Mouse (Mus musculus): ENCODE data around the gene Hoxc5. TPM values are rescaled to one million over a fixed set of nuclear protein-coding genes. Genes with fewer than 3 reads are reported as not detected.

Hoxc5 gene
- total and polyA plus RNA-seq, 2 experiments from 2014 or later: 0.15 TPM; not detected in 1

DNA sequence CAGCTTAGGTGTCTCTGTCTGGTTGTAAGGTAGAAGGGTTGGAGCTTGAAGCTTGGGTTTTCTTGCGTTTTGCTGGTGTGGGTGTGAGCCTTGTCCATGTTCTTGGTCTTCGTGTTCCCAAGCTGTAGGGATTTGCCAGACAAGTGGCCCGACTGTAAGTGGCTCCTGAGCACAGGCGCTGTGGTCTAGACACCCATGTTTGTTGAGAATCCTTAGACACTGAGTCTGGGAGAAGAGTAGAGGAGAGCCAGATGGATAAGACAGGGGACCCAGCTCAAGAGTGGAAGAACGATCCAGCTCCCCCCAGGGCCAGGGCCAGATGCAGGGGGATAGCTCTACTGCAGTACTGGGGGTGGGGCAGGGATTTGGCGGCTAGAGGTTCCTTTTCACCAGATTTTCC lies 5.5 kb downstream of the Hoxc5 start:
- TF ChIP-seq CTCF (IDR thresholded peaks at IDR 0.05; ENCODE audit: low read depth): no peak
- no peak for TF ChIP-seq EP300 (IDR thresholded peaks at IDR 0.05; ENCODE audit: low read depth)
- Histone ChIP-seq H3K27me3 (ENCODE audit: control insufficient read depth, insufficient read depth, low read length) (peaks cover 100% of the 10 kb centered on the region), H3K27ac (ENCODE audit: low read depth) (no peak overlapping the region), H3K9me3 (replicated peaks; ENCODE audit: control insufficient read depth, low read length) (no peaks in the 10 kb centered on the region), H3K4me3 (ENCODE audit: low read depth, low read length) (no peak overlapping the region), H3K4me1 (ENCODE audit: control insufficient read depth, insufficient read depth) (peaks cover 5% of the 10 kb centered on the region; the same call in 1 of the 2 replicates), H3K4me2 (ENCODE audit: low read depth, low read length) (no peak overlapping the region), H3K9ac (replicated peaks; ENCODE audit: low read depth, low read length) (no peak overlapping the region), H3K36me3 (replicated peaks; ENCODE audit: control insufficient read depth, insufficient read depth, low read length) (no peaks in the 10 kb centered on the region)
- WGBS: 2% methylated on average over 6 of the region's 6 CpGs
- no peak for ATAC-seq (ENCODE audit: insufficient read depth, low read depth)
- DNase-seq (ENCODE audit: low spot score): no peak

DNA sequence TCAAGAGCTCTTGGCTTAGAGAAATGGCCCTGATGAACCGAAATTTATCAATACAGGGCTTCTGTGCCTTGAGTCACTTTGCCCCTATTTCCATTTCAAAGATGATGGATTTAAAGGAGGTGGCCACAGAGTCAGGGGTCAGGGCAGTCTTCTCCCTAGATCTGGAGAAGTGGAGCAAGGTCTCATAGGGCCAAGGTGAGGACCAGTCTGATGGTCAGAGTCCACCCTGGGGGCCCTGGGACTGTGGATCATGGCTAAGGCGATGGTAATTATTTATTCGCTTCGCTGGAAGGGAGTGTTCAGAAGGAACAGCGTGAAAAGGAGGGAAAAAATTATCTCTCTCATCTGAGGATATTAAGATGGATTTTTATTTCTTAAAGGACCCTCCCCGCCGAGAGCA lies 7.8 kb downstream of the Hoxc5 start:
- Histone ChIP-seq H3K4me3 (ENCODE audit: low read depth, low read length) (no peak overlapping the region), H3K9ac (replicated peaks; ENCODE audit: low read depth, low read length) (no peak overlapping the region), H3K36me3 (replicated peaks; ENCODE audit: control insufficient read depth, insufficient read depth, low read length) (no peaks in the 10 kb centered on the region), H3K4me2 (ENCODE audit: low read depth, low read length) (no peak overlapping the region), H3K4me1 (ENCODE audit: control insufficient read depth, insufficient read depth) (peaks cover 5% of the 10 kb centered on the region; the same call in 1 of the 2 replicates), H3K27ac (ENCODE audit: low read depth) (no peak overlapping the region), H3K27me3 (ENCODE audit: control insufficient read depth, insufficient read depth, low read length) (peaks cover 100% of the 10 kb centered on the region), H3K9me3 (replicated peaks; ENCODE audit: control insufficient read depth, low read length) (no peaks in the 10 kb centered on the region)
- WGBS: 5% methylated on average over 7 of the region's 7 CpGs
- DNase-seq (ENCODE audit: low spot score) (no peak), ATAC-seq (ENCODE audit: insufficient read depth, low read depth) (no peak)
- TF ChIP-seq EP300 (IDR thresholded peaks at IDR 0.05; ENCODE audit: low read depth) (no peak), CTCF (IDR thresholded peaks at IDR 0.05; ENCODE audit: low read depth) (no peak)

GRCm38 (mm10) chr15:102975688-102976111 lies 8.5 kb downstream of the Hoxc5 start:
- 1% methylated on average over 21 of the region's 21 CpGs for WGBS
- ATAC-seq (ENCODE audit: insufficient read depth, low read depth) (no peak), DNase-seq (ENCODE audit: low spot score) (no peak)
- H3K4me3 ChIP-seq (ENCODE audit: low read depth, low read length): no peak overlapping the region
- H3K9me3 ChIP-seq (replicated peaks; ENCODE audit: control insufficient read depth, low read length): no peaks in the 10 kb centered on the region
- H3K36me3 ChIP-seq (replicated peaks; ENCODE audit: control insufficient read depth, insufficient read depth, low read length): no peaks in the 10 kb centered on the region
- no peak overlapping the region for H3K4me2 ChIP-seq (ENCODE audit: low read depth, low read length)
- TF ChIP-seq CTCF (IDR thresholded peaks at IDR 0.05; ENCODE audit: low read depth) (no peak), EP300 (IDR thresholded peaks at IDR 0.05; ENCODE audit: low read depth) (no peak)
- H3K9ac ChIP-seq (replicated peaks; ENCODE audit: low read depth, low read length): no peak overlapping the region
- peaks cover 100% of the 10 kb centered on the region for H3K27me3 ChIP-seq (ENCODE audit: control insufficient read depth, insufficient read depth, low read length)
- H3K4me1 ChIP-seq (ENCODE audit: control insufficient read depth, insufficient read depth): peaks cover 5% of the 10 kb centered on the region; the same call in 1 of the 2 replicates
- no peak overlapping the region for H3K27ac ChIP-seq (ENCODE audit: low read depth)

GRCm38 (mm10) chr15:102976171-102976570 lies 8.9 kb downstream of the Hoxc5 start, which contains the start of gene Hoxc9:
Hoxc9 (plus strand) TSS chr15:102976439.
- WGBS: 2% methylated on average over 14 of the region's 20 CpGs
- Histone ChIP-seq H3K4me1 (ENCODE audit: control insufficient read depth, insufficient read depth) (peaks cover 5% of the 10 kb centered on the region; the same call in 1 of the 2 replicates), H3K9ac (replicated peaks; ENCODE audit: low read depth, low read length) (no peak within 1 kb of the TSS), H3K4me2 (ENCODE audit: low read depth, low read length) (peak within 1 kb of the TSS; percentile 47), H3K9me3 (replicated peaks; ENCODE audit: control insufficient read depth, low read length) (no peaks in the 10 kb centered on the region), H3K4me3 (ENCODE audit: low read depth, low read length) (peak within 1 kb of the TSS; percentile 31), H3K27me3 (ENCODE audit: control insufficient read depth, insufficient read depth, low read length) (peaks cover 100% of the 10 kb centered on the region), H3K36me3 (replicated peaks; ENCODE audit: control insufficient read depth, insufficient read depth, low read length) (no peaks in the 10 kb centered on the region), H3K27ac (ENCODE audit: low read depth) (no peak within 1 kb of the TSS)
- ATAC-seq (ENCODE audit: insufficient read depth, low read depth) (no peak), DNase-seq (ENCODE audit: low spot score) (no peak)
- TF ChIP-seq CTCF (IDR thresholded peaks at IDR 0.05; ENCODE audit: low read depth) (no peak), EP300 (IDR thresholded peaks at IDR 0.05; ENCODE audit: low read depth) (no peak)

- Histone ChIP-seq H3K27me3 (ENCODE audit: control insufficient read depth, insufficient read depth, low read length) (peaks cover 100% of the 10 kb centered on the region), H3K36me3 (replicated peaks; ENCODE audit: control insufficient read depth, insufficient read depth, low read length) (no peaks in the 10 kb centered on the region), H3K9ac (replicated peaks; ENCODE audit: low read depth, low read length) (no peak overlapping the region), H3K27ac (ENCODE audit: low read depth) (no peak overlapping the region), H3K4me3 (ENCODE audit: low read depth, low read length) (peak overlapping the region; percentile 31), H3K4me2 (ENCODE audit: low read depth, low read length) (peak overlapping the region; percentile 47), H3K9me3 (replicated peaks; ENCODE audit: control insufficient read depth, low read length) (no peaks in the 10 kb centered on the region), H3K4me1 (ENCODE audit: control insufficient read depth, insufficient read depth) (peaks cover 9% of the 10 kb centered on the region)
- no peak for DNase-seq (ENCODE audit: low spot score)
- no peak for TF ChIP-seq EP300 (IDR thresholded peaks at IDR 0.05; ENCODE audit: low read depth)
- no peak for TF ChIP-seq CTCF (IDR thresholded peaks at IDR 0.05; ENCODE audit: low read depth)
- no peak for ATAC-seq (ENCODE audit: insufficient read depth, low read depth)
- WGBS: 2% methylated on average over 37 of the region's 37 CpGs
Measured at GRCm38 (mm10) chr15:102976631-102977422, 9.6 kb downstream of the Hoxc5 start.

Measured in heart, postnatal 0 days (tissue).